Mouse (Mus musculus) heart, embryonic 16.5 days (tissue): Measurements from ENCODE around the gene Dap3. TPM values are rescaled to one million over a fixed set of nuclear protein-coding genes. Genes with fewer than 3 reads are reported as not detected.
"Not testable (repeated sequence)": the region's sequence is repeated elsewhere in the genome, so short reads cannot be mapped to it uniquely, and the experiment has no call there.

Experiments used
- ATAC-seq: fragments of 200-750 bp; cut with Nextera tagmentation; replicated peaks from 2 replicates; pipeline ENCODE4 v1.8.0; 2017; ENCODE audit warnings: moderate number of reproducible peaks; ENCODE audit not compliant: insufficient read depth, low FRiP score; ENCODE audit errors: extremely low read depth
- H3K27ac ChIP-seq: fragments of 300-500 bp; sonication (generic); 2 replicates; pipeline ENCODE4 v1.5.1; 2014; ENCODE audit warnings: mild to moderate bottlenecking, low read length, control low read depth, moderate library complexity
- H3K27me3 ChIP-seq: fragments of 300-500 bp; sonication (generic); 2 replicates; pipeline ENCODE4 v1.6.1; 2014; ENCODE audit warnings: low read length, mixed read lengths; ENCODE audit not compliant: control insufficient read depth, insufficient read depth
- H3K36me3 ChIP-seq: fragments of 300-500 bp; sonication (generic); 2 replicates; pipeline ENCODE4 v1.6.1; 2014; ENCODE audit not compliant: control insufficient read depth, insufficient read depth
- H3K4me1 ChIP-seq: fragments of 300-500 bp; sonication (generic); 2 replicates; pipeline ENCODE4 v1.6.1; 2014; ENCODE audit warnings: low read length, mixed read lengths; ENCODE audit not compliant: control insufficient read depth, insufficient read depth
- H3K4me2 ChIP-seq: fragments of 300-500 bp; sonication (generic); 2 replicates; pipeline ENCODE4 v1.6.1; 2014; ENCODE audit warnings: low read depth, mild to moderate bottlenecking, control low read depth, low read length
- H3K4me3 ChIP-seq: fragments of 300-500 bp; sonication (generic); 2 replicates; pipeline ENCODE4 v1.5.1; 2014; ENCODE audit warnings: mild to moderate bottlenecking, control low read depth, low read length
- H3K9ac ChIP-seq: fragments of 300-500 bp; sonication (generic); 2 replicates; pipeline ENCODE4 v1.6.1; 2014; ENCODE audit warnings: low read length, control low read depth
- H3K9me3 ChIP-seq: fragments of 300-500 bp; sonication (generic); replicated peaks from 2 replicates; pipeline ENCODE4 v1.6.1; 2016; ENCODE audit warnings: low read length; ENCODE audit not compliant: control insufficient read depth
- WGBS: fragments of 180-500 bp; shearing (Covaris S2); extraction: QIAGEN DNeasy Blood & Tissue Kit; methylation state at CpG from one replicate; pipeline ENCODE4 v1.1.7; 2014; 5-methylcytosine and 5-hydroxymethylcytosine counted together
- polyA plus RNA-seq: library from polyadenylated mRNA; unstranded; fragments of >200 nt; fragmentation: Nextera tagmentation; extraction: Ambion mirVana; gene quantifications from 2 replicates; pipeline ENCODE4 v1.2.1, GENCODE M21; 2015

The Dap3 gene
- polyA plus RNA-seq, 1 experiment from 2014 or later = 148 TPM

DNA sequence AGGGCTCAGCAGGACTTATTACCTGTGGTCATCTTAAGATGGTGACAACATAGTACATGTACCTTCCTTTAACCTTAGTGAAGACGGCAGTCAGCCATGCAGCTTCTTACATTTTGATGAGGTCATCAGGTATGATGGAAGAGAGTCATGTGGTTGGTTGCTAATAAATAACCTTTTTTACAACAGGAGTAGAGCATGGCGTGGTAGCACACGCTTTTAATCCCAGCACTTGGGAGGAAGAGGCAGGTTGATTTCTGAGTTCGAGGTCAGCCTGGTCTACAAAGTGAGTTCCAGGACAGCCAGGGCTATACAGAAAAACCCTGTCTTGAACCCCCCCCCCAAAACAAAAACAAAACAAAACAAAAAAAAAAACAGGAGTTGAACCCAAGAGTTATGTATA, 68.4 kb downstream of the Dap3 start:
- ATAC-seq, H3K36me3 ChIP-seq, H3K4me1 ChIP-seq, H3K27me3 ChIP-seq, H3K4me3 ChIP-seq, H3K9me3 ChIP-seq, H3K4me2 ChIP-seq, H3K27ac ChIP-seq, H3K9ac ChIP-seq: not testable (repeated sequence)
- WGBS = 89% methylated on average over 4 of the region's 4 CpGs

Other genes with a start within 250 kb of the Dap3 start
- 59.0 and 59.4 TPM in 2 replicates for gene Rit1, start 234.3 kb downstream of the Dap3 start, polyA plus RNA-seq
- 8.1 and 8.2 TPM in 2 replicates for gene Syt11, start 176.0 kb downstream of the Dap3 start, polyA plus RNA-seq
- 6.9 and 7.3 TPM in 2 replicates for gene Gon4l, start 116.0 kb downstream of the Dap3 start, polyA plus RNA-seq
- gene Msto1, start 37.2 kb downstream of the Dap3 start, polyA plus RNA-seq = 46.2 and 47.5 TPM in 2 replicates
- gene Ash1l, start 559 bp downstream of the Dap3 start, polyA plus RNA-seq = 14.5 and 15.6 TPM in 2 replicates
- gene Rusc1, start 142.1 kb upstream of the Dap3 start, polyA plus RNA-seq = 8.1 and 10.2 TPM in 2 replicates
- gene Gm43738, start 149.9 kb upstream of the Dap3 start, polyA plus RNA-seq = not detected in 2 replicates
- gene Fdps, start 150.8 kb upstream of the Dap3 start, polyA plus RNA-seq = 103 and 116 TPM in 2 replicates
- gene Pklr, start 185.0 kb upstream of the Dap3 start, polyA plus RNA-seq = 0.20 and 0.64 TPM in 2 replicates
- gene Hcn3, start 209.0 kb upstream of the Dap3 start, polyA plus RNA-seq = 0.70 and 0.76 TPM in 2 replicates
- gene Clk2, start 213.6 kb upstream of the Dap3 start, polyA plus RNA-seq = 15.9 and 17.9 TPM in 2 replicates
- 89.5 and 93.9 TPM in 2 replicates for gene Scamp3, start 226.3 kb upstream of the Dap3 start, polyA plus RNA-seq
- 17.7 TPM in 2 replicates for gene Fam189b, start 232.0 kb upstream of the Dap3 start, polyA plus RNA-seq